Mouse (Mus musculus) intestine, embryonic 16.5 days (tissue): Measurements from ENCODE around the gene Plpp1. TPM values are rescaled to one million over a fixed set of nuclear protein-coding genes. Genes with fewer than 3 reads are reported as not detected.
A peak's percentile ranks its signal among the peaks of the same experiment; 100 is the strongest.

Source experiments
- ATAC-seq: fragments of 200-750 bp; cut with Nextera tagmentation; 2 replicates; pipeline ENCODE4 v1.8.0; 2017; ENCODE audit warnings: moderate TSS enrichment, moderate library complexity
- H3K27ac ChIP-seq: fragments of 300-500 bp; sonication (generic); 2 replicates; pipeline ENCODE4 v1.5.1; 2014; ENCODE audit warnings: mild to moderate bottlenecking, low read length
- H3K27me3 ChIP-seq: fragments of 300-500 bp; sonication (generic); replicated peaks from 2 replicates; pipeline ENCODE4 v1.6.1; 2014; ENCODE audit warnings: low read length, control low read depth, mixed read lengths; ENCODE audit not compliant: control insufficient read depth, insufficient read depth
- H3K36me3 ChIP-seq: fragments of 300-500 bp; sonication (generic); 2 replicates; pipeline ENCODE4 v1.6.1; 2014; ENCODE audit warnings: low read length, control low read depth; ENCODE audit not compliant: control insufficient read depth, insufficient read depth
- H3K4me1 ChIP-seq: fragments of 300-500 bp; sonication (generic); 2 replicates; pipeline ENCODE4 v1.6.1; 2014; ENCODE audit warnings: low read length, control low read depth, mixed read lengths; ENCODE audit not compliant: control insufficient read depth, insufficient read depth
- H3K4me2 ChIP-seq: fragments of 300-500 bp; sonication (generic); 2 replicates; pipeline ENCODE4 v1.6.1; 2014; ENCODE audit warnings: low read depth, low read length, control low read depth
- H3K4me3 ChIP-seq: fragments of 300-500 bp; sonication (generic); 2 replicates; pipeline ENCODE4 v1.5.1; 2014; ENCODE audit warnings: mild to moderate bottlenecking, low read length
- H3K9ac ChIP-seq: fragments of 300-500 bp; sonication (generic); 2 replicates; pipeline ENCODE4 v1.6.1; 2014; ENCODE audit warnings: low read depth, low read length
- H3K9me3 ChIP-seq: fragments of 300-500 bp; sonication (generic); 2 replicates; pipeline ENCODE4 v1.6.1; 2016; ENCODE audit warnings: low read length, control low read depth; ENCODE audit not compliant: control insufficient read depth
- WGBS: fragments of 180-500 bp; shearing (Covaris S2); extraction: QIAGEN DNeasy Blood & Tissue Kit; methylation state at CpG from one replicate; pipeline ENCODE4 v1.1.7; 2014; 5-methylcytosine and 5-hydroxymethylcytosine counted together
- polyA plus RNA-seq: library from polyadenylated mRNA; unstranded; fragments of >200 nt; fragmentation: Nextera tagmentation; extraction: Ambion mirVana; gene quantifications from 2 replicates; pipeline ENCODE4 v1.2.1, GENCODE M21; 2015

Plpp1 gene
- polyA plus RNA-seq, 1 experiment from 2014 or later = 97.3 TPM

DNA sequence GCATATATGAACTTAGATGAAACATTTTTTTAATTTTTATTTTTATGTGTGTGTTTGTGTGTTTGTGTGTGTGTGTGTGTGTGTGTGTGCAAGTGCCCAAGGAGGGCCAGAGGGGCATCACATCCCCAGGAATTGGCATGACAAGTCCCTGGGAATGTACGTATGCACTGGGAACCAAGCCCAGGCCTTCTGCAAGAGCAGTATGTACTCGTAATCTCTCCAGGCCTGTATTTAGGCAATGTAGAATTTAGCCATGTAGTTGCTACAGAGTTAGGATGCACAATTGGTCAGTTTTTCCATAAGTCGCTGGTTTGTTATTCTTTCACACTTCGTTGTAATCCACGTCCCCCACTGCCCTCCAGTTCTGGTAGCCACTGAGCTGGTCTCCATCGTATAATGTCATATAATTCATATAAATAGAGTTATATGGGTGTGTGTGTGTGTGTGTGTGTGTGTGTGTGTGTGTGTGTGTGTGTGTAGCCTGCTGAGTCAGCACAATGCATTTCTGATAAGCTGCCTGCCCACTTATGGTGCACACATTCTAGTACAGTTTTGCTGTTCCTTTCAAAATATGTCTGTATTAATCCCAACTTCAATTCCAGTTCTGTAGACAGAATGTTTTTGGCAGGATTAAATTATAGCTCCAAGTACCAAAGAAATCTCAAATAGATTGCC, 22.8 kb downstream of the Plpp1 start:
- Histone ChIP-seq H3K27me3 (no peaks in the 10 kb centered on the region), H3K4me3 (no peak overlapping the region), H3K27ac (no peak overlapping the region), H3K9ac (no peak overlapping the region), H3K4me1 (0 out of 2 replicates have a peak, but pooled peaks cover 3% of the 10 kb centered on the region), H3K36me3 (no peaks in the 10 kb centered on the region), H3K4me2 (no peak overlapping the region), H3K9me3 (no peaks in the 10 kb centered on the region)
- no peak for ATAC-seq
- 84% methylated on average over 6 of the region's 6 CpGs for WGBS

DNA sequence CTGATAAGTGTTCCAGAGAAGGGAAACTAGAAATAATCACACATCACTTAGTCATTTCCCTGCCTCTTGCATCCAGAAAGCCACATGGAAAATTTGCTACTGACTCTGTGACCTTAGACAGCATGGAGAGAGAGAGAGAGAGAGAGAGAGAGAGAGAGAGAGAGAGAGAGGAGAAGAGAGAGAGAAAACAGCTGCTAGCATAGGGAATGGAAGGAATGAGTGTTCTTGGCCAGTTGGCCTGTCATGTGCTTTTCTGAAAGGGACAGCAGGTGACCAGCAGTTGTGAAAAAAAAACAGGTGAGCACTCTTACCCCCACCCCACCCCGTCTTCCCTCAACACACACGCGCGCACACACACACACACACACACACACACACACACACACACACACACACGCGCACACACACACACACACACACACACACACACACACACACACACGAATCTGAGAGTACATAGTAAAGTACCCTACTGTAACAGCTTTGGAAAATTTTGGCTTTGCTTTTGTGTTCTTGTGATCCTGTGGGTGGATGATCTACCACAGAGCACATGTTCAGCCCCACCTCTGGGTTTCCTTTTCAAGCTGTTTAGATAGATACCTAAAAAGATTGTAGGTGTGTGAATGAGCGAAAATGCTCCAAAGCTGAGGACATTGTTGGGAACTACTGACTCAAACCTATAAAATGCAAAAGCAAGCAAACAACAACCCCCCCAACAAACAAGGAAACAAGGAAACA, 23.5 kb downstream of the Plpp1 start:
- 85% methylated on average over 6 of the region's 8 CpGs for WGBS
- no peak for ATAC-seq
- no peak overlapping the region for H3K4me3 ChIP-seq

DNA sequence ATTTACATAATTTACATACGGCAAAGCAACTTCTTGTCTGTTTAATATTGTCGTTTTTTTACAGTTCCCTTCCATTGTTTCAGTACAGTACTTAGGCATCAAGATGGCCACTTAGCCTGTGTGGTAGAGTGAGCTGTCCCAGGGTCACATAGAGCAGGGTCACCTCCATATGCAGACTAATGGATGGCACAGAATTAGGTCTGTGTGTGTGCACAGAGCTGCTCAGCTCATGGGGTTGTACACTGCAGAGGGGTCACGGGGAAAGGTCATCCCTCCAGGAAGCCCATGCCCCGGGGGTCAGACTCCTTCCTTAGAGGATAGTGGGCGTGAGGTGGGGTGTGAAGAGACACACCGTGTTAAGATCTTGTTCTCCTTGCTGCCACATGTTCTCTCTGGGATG, 24.9 kb downstream of the Plpp1 start:
- Histone ChIP-seq H3K27me3 (no peaks in the 10 kb centered on the region), H3K4me2 (no peak overlapping the region), H3K4me1 (no peaks in the 10 kb centered on the region), H3K9me3 (no peaks in the 10 kb centered on the region), H3K36me3 (no peaks in the 10 kb centered on the region), H3K27ac (no peak overlapping the region), H3K4me3 (no peak overlapping the region), H3K9ac (no peak overlapping the region)
- 62% methylated on average over 6 of the region's 6 CpGs for WGBS
- ATAC-seq = no peak

More for the DNA sequence above, 23.5 kb downstream of the Plpp1 start:
- H3K36me3 ChIP-seq = no peaks in the 10 kb centered on the region
- H3K27me3 ChIP-seq = no peaks in the 10 kb centered on the region
- 0 out of 2 replicates have a peak, but pooled peaks cover under 1% of the 10 kb centered on the region for H3K4me1 ChIP-seq
- H3K27ac ChIP-seq = no peak overlapping the region
- H3K9ac ChIP-seq = no peak overlapping the region
- no peak overlapping the region for H3K4me2 ChIP-seq
- no peaks in the 10 kb centered on the region for H3K9me3 ChIP-seq

DNA sequence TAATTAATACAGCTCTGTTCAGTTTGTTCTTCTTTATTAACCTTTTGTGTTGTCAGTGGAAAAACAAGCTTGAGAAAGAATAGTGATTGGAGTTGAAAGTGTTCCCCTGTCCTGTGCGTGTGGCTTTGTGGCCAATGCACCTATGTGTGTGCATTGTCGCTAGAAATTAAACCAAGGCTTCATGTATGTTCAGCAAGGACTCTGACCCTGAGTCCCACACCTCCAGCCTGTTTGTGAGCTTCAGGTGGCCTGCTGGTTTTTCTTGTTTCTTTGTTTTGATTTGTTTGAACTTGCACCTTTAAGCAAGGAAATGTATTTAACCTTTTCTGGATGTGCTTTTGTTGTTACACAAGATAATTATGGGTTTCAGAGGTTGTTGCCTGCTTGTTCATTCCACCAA, 29.0 kb downstream of the Plpp1 start:
- no peak for ATAC-seq
- no peaks in the 10 kb centered on the region for H3K9me3 ChIP-seq
- H3K36me3 ChIP-seq = no peaks in the 10 kb centered on the region
- no peak overlapping the region for H3K27ac ChIP-seq
- no peaks in the 10 kb centered on the region for H3K4me1 ChIP-seq
- no peaks in the 10 kb centered on the region for H3K27me3 ChIP-seq
- H3K4me2 ChIP-seq = no peak overlapping the region
- no peak overlapping the region for H3K9ac ChIP-seq
- no peak overlapping the region for H3K4me3 ChIP-seq
- WGBS = 89% methylated on average over 2 of the region's 2 CpGs

GRCm38 (mm10) chr13:112832589-112832988, 32.0 kb downstream of the Plpp1 start:
- no peaks in the 10 kb centered on the region for H3K4me1 ChIP-seq
- no peak for ATAC-seq
- no peak overlapping the region for H3K9ac ChIP-seq
- no peak overlapping the region for H3K4me3 ChIP-seq
- no peaks in the 10 kb centered on the region for H3K36me3 ChIP-seq
- no peak overlapping the region for H3K4me2 ChIP-seq
- no peaks in the 10 kb centered on the region for H3K27me3 ChIP-seq
- WGBS = 46% methylated on average over 2 of the region's 2 CpGs
- no peak overlapping the region for H3K27ac ChIP-seq
- no peaks in the 10 kb centered on the region for H3K9me3 ChIP-seq

- no peak overlapping the region for H3K4me3 ChIP-seq
- no peak overlapping the region for H3K4me2 ChIP-seq
- no peaks in the 10 kb centered on the region for H3K4me1 ChIP-seq
- no peak overlapping the region for H3K27ac ChIP-seq
- H3K9me3 ChIP-seq = no peaks in the 10 kb centered on the region
- H3K36me3 ChIP-seq = no peaks in the 10 kb centered on the region
- no peaks in the 10 kb centered on the region for H3K27me3 ChIP-seq
- H3K9ac ChIP-seq = no peak overlapping the region
- WGBS = 73% methylated on average over 20 of the region's 20 CpGs
- ATAC-seq = no peak
Observed at GRCm38 (mm10) chr13:112833253-112833894, 32.8 kb downstream of the Plpp1 start.

- 0 out of 2 replicates have a peak, but pooled peaks have one; percentile 43 for ATAC-seq
- Histone ChIP-seq H3K9ac (no peak overlapping the region), H3K4me3 (no peak overlapping the region), H3K9me3 (no peaks in the 10 kb centered on the region), H3K27ac (no peak overlapping the region), H3K4me2 (no peak overlapping the region), H3K27me3 (no peaks in the 10 kb centered on the region), H3K36me3 (no peaks in the 10 kb centered on the region), H3K4me1 (no peaks in the 10 kb centered on the region)
- WGBS = 55% methylated on average over 3 of the region's 3 CpGs
Observed at GRCm38 (mm10) chr13:112833895-112834263, 33.3 kb downstream of the Plpp1 start.

- no peak overlapping the region for H3K4me3 ChIP-seq
- peak; percentile 55; the same call in 1 of the 2 replicates for ATAC-seq
- no peaks in the 10 kb centered on the region for H3K4me1 ChIP-seq
- H3K27ac ChIP-seq = no peak overlapping the region
- WGBS = 31% methylated on average over 12 of the region's 12 CpGs
- H3K27me3 ChIP-seq = no peaks in the 10 kb centered on the region
- no peaks in the 10 kb centered on the region for H3K36me3 ChIP-seq
- H3K9ac ChIP-seq = no peak overlapping the region
- no peak overlapping the region for H3K4me2 ChIP-seq
- no peaks in the 10 kb centered on the region for H3K9me3 ChIP-seq
Observed at GRCm38 (mm10) chr13:112835113-112835512, 34.5 kb downstream of the Plpp1 start.

DNA sequence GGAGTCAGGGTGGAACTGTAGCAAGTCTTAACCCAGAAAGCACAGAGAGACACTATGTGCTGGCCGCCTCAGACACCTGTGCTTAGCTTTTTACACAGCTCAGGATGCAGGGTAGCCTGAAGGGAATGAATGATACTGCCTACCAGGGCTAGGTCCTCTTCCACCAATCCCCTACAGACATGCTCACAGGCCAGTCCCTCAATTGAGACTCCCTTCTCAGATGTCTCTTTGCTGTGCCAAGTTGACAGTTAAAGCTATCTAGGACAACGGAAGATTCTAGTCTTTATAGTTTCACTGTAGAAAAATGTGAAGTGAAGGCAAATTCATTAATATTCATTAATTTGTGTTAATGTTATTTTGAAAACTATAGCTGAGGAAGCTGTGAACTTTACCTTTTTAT, 36.4 kb downstream of the Plpp1 start:
- H3K27me3 ChIP-seq = no peaks in the 10 kb centered on the region
- H3K9me3 ChIP-seq = no peaks in the 10 kb centered on the region
- H3K9ac ChIP-seq = no peak overlapping the region
- no peak for ATAC-seq
- no peaks in the 10 kb centered on the region for H3K36me3 ChIP-seq
- H3K27ac ChIP-seq = no peak overlapping the region
- H3K4me3 ChIP-seq = no peak overlapping the region
- H3K4me1 ChIP-seq = no peaks in the 10 kb centered on the region
- H3K4me2 ChIP-seq = no peak overlapping the region
- WGBS = 89% methylated on average over 2 of the region's 2 CpGs
